Mouse (Mus musculus) hindlimb bud, embryonic 11.5 days (tissue): ENCODE measurements at regions not wholly inside any gene's neighbourhood (a gene's known extent, or its start where the extent isn't known, plus 50 kb on each side); places are given as distances from the start of the nearest gene placed in this dataset.
"Not testable (repeated sequence)": the region's sequence is repeated elsewhere in the genome, so short reads cannot be mapped to it uniquely, and the experiment has no call there.

ENCODE experiments used
- DNase-seq: peaks from one replicate; pipeline ENCODE4 v3.0.0-alpha.2; 2012; ENCODE audit warnings: low read depth, low spot score; ENCODE audit errors: extremely low spot score

DNA sequence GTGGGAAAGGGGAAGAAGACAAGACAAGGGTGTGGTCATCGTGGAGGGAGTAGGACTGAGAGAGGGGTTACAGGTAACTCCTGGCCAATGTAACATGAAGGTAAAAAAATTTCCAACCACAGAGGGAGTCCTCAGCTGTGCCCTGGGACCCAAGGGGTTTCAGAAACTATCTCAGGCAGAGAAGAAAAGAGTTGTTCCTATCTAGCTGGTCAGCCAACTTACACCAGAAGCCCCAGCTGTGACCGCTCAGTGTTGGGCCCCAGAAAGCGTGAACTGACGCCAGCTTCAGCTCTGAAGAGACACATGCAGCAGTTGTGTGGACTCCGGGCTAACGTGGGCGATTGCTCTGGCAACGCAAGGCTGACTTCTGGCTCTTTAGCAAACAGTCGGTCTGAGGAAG is 52.2 kb downstream of the Rhob start:
- no peak for DNase-seq

DNA sequence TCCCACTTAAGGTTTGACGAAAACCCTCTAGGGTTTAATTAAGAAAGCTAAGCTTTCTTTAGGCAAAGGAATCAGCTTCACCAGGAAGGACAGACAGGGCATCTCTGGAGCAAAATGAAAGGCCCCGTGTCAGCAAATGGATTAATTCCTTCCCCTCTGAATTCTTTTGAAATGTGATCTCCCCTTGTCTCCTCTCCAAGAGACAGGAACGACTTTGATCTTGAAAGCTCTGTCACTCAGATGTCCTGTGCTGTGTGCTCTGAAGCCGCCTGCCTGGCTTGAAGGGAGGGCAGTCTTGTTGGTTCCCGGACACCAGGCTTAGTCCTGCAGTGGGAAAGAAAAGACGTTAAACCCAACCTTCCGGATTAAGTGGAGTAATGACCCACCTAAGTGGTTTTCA is 52.8 kb downstream of the Rhob start:
- no peak for DNase-seq

DNA sequence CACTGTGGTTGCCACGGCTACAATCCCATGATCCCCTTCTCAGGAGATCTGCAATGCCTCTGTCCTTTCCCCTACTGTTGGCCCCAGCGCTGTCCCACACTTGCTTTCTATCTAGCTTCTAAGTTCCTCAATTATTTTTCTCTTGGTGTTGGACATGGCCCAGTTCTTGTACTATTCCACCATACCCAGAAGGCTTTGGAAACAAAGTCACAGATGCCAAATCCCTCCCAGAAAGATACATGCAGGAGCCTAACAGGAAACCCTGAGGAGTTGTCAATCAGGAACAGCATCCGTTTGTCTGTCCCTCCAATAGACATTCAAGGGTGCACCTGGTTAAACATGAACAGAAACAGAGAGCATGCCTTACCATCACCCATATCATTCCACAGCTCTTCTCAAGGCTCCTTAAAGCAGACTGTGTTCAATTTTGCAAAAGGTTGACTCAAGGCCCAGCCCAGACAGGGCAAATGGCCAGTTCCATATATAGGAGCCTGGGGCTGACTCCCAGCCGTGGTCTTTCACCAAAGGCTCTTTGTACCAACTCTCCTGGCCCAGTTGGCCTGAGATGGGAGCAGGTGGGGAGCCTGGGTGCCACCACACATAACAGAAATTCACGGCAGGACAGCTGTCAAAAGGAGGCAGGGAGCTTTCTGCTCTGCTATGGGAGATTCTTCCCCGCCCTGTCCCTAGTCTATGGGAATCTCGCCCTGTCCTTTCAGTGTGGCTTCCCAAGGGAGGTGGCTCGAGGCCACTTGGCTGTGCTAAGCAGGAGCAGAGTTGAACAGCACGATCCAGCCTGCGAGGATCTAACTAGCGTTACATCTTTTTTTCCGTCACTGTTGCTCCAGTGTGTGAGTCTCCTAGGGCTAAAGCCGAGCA is 54.6 kb downstream of the Rhob start:
- no peak for DNase-seq

DNA sequence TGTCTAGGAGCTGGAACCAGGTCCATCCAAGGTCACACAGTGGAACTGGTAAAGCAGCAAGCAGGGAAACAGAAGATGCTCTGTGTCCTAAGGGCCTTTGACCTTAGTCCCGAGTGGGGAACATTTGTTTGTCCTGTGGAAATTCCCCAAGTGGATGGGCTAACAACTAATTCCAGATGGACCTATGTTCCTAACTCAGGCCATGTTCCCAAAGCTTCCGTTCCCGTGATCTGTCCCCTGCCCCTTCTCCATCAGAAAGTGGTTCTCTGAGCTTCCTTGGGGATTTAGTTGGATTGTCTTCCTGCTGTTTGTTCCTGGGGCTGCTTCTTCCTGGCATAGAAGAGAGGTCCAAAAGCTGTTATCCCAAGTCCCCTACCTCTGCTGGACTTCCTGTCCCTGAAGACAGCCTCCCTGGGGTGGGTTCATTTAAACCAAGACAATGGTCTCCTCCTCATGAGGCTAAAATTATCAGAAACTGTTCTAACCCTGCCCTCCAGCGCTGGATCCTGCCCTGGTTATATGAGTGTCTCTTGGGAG is 55.8 kb downstream of the Rhob start:
- DNase-seq = no peak

DNA sequence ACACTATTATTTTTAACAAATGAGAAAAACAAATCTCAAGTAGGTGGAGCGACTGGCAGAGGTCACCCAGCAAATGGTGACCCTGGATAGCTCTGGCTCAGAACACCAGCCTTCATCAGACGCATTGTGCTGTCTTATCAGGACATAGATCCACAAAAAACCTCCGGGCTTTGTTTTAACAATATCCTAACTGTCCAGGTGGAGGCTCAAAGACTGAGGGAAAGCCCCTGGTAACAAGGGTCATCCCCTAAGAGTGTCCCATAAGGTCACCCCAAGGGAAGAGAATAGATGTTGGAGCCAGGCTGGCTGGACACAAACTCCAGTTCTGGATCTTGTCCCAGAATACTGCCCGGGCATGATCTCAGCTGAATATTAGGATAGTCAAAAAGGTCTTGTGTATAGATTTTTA is 56.6 kb downstream of the Rhob start:
- DNase-seq = no peak

DNA sequence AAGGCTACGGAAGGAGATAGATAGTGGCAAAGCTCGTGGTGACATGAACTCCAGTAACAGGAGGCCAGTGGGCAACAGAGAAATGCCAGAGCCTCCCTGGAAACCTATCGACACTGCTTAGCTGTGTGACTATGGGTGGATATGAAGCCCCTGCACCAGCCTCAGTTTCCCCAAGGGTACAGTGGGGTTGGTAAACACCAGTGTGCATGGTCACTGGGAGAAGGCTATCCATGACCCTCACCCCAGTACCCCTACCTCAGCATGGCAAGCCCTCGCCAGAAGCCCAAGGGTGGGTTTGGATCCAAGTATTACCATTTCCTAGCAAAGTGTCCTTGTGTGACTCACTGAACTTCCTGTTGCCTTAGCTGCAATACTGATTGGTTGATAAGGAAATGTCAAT is 58.5 kb downstream of the Rhob start:
- no peak for DNase-seq

DNA sequence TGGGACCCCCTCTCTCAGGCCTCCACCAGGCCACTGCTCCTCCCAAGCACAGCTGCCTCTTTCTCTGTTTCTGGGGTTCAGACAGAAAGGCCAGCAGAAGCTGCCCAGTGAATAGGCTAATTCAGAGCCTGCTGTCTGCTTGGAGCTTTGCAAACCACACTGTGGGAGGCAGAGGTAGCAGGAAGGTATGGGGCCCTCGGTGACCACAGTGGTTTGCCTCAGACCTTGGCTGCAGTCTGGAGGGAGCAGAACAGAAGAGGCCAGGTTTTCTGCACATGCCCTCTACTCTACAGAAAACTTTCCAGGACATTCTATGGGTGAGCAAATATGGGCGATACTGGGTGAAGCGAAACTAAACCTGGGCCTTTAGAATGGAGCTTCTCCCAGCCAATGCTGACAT is 59.4 kb downstream of the Rhob start:
- DNase-seq = no peak

DNA sequence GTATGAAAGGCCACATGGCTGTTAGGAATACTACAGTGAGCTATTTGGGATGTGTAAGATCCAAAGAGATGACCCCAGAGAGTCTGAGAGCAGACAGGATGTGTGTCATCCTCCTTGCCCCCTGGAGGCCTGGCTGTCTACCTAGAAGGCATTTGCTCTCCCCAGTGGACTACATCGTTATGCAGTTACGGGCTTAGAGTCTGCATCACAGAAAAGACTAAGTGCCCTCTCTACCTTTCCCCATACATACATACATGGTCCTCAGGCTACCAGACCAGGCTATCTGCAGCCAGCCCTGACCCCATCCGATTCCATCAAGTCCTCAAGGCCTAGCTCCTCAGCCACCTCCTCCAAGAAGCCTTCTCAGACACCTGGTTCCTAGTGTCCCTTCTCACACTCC is 59.9 kb downstream of the Rhob start:
- DNase-seq = no peak

DNA sequence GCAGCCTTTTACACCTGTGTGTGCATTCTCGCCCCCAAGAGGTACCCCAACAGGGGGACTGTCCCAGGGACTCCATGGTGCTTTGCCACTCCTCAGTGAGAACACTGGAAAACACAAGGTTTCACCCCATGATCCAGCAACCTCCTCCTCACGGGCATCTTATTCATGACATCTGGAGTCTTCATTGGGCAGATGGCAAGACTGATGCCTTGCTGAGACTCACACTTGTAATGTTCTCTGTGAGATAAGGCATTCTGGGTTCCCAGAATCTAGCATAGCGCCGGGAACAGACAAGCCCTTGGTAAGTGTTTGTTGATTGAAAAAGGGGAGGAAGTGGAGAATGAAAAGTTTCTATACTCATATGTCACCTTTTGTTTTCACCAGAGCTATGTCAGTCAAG is 60.3 kb downstream of the Rhob start:
- no peak for DNase-seq

DNA sequence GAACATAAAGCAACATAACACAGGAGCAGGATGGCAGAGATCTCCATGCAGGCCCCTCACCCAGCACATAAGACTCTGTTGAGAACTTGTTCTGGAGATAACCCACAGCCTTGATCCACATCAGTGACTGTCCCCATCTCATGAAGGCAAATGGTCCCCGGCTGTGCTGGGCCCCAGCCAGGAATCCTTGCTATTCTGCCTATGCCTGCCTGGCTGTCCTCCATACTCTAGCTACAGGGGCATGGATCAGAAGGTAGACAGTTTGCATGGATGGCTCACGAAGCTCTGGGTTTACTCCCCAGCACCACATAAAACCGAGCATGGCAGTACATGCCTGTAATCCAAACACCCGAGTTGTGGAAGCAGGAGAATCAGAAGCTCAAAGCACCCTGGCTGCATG is 61.2 kb downstream of the Rhob start:
- DNase-seq = no peak

DNA sequence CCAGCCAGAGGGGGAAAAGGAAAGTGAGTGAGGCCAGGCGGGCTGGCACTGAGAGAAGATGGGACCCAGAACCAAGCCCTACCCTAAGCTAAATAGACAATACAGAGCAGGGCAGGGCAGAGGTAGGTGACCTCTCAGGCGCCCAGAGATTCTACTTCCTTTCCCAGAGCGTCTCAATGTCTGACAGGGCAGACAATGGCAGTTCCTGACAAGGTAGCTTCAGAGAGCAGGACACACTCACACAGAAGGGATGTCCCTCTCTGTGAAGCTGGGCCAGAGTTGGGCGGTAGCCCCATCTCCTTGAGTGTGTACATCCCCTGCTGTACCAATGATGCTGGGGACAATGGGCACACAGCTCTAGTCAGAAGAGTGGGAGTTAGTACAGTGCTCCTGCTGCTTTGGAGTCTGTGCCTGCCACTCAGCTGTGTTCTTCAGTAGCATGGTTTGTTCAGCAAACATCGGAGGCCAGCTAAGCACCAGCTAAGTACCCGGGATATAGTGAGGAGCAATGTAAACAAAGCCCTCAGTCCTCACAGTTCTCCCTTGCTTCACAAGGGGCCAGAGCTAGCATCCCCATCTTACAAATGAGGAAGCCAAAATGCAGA is 62.7 kb downstream of the Rhob start:
- DNase-seq = no peak

DNA sequence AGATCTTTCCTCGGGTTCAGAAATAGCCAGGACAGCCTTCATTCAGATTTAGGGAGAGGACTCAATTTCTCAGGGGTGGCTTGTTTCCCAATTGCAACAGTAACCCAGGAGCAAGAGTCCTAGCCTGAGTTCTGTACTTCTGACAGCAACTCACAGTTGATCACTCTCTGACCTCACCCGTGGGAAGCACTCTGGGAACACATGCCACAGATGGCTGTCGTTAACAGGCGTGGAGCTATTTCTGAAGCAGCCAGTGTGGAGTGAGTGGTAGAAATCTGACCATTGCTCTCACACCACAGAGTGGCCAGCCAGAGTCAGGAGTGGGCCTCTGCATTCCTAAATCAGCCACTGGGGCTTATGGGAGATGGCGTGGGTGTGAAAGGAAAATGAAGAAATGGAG is 63.3 kb downstream of the Rhob start:
- DNase-seq = no peak

DNA sequence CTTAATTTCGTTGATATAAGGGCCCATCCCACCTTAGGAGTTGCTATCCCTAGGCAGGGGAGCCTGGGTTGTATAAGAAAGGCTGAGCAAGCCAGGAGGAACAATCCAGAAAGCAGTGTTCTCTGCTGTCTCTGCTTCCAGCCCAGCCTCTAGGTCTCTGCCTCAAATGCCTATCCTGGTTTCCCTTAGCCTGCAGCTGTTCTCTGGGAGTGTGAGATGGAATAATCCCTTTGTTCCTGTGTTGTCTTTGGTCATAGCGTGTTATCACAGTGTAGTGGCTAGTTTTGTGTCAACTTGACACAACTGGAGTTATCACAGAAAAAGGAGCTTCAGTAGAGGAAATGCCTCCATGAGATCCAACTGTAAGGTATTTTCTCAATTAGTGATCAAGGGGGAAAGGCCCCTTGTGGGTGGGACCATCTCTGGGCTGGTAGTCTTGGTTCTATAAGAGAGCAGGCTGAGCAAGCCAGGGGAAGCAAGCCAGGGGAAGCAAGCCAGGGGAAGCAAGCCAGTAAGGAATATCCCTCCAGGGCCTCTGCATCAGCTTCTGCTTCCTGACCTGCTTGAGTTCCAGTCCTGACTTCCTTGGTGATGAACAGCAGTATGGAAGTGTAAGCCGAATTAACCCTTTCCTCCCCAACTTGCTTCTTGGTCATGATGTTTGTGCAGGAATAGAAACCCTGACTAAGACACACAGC is 64.0 kb downstream of the Rhob start:
- not testable (repeated sequence) for DNase-seq

DNA sequence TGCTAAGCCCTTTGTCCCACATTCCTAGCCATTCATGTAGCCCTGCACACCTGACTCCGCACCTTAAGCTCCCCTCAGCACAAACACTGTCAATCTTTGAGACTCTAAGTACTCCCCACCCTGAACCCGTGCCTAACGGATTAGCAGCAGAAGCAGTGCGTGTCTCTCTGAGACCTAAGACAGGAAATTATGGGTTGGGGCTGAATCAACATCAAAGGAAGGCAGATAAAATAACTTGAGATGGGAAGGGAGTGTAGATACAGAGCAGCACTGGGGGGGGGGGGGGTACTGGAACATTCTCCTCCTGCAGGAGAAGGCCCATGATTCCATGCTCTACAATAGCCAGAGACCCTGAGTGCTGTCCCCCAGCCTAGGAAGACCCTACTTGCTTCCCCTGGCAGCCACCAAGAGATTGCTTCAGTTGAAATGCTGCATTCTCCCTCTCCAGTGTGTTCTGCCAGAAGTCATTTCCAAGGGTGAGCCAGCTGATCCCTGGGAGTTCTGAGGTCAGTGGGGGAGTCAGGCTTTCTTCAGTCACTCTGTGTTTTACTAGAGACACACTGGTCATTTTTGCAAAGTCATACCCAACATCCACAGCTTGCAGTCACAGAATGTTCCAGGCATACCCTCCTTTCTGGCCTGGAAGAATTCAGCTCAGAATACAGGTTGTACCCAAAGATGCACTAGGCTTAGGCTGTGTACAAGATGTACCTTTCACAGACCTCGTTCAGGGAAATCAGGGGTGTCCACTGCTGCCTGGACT is 71.4 kb downstream of the Rhob start:
- no peak for DNase-seq

DNA sequence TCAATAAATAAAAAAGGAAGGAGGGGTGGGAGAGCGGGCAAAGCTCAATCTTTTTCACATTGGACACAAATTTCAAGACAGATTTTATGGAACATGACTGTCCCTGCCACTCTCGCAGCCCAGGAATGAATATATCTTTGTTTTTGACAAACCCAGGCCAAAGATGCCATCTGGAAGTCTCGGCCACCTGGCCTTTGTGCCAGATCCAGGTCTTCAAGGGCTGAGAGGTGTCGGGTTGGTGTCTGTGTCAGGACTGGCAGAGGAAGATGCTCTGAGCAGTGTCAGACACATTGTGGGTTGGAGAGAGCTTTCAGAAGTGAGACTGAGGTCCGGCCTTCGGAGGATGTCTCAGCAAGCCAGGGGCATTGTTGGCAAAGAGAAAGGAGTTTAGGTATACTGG is 75.3 kb downstream of the Rhob start:
- no peak for DNase-seq

DNA sequence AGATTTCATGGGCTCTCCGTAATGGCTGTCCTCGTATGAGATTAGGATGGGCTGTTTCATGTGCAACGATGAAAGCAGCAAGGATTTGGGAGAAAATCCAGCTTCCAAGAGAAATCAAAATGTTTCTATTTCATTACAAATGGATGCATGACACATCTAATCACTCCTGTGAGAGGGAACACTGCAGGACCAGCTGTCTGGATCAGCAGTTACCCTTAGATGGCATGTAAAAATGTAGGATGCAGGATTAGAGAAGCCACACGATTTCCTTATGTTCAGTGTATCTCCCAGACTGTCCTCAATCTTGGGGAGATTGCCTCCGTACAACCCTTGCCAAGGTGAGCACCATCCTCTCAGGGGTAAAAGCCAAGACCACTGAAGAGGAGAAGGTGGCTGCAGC is 77.1 kb downstream of the Rhob start:
- DNase-seq = no peak

DNA sequence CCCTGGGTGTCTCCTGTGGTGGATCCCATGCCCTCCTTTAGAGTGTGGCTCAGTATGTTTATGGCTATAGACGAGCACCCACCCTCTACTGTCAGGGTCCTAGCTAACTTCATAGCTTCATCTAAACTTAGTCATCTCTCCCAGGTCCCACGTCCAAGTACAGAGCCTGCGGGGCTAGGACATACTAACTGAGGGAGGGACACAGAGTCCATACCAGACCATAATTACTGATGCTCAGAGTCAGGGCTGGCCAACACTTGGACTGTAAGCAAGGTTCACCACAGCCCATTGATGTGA is 78.6 kb downstream of the Rhob start:
- no peak for DNase-seq

DNA sequence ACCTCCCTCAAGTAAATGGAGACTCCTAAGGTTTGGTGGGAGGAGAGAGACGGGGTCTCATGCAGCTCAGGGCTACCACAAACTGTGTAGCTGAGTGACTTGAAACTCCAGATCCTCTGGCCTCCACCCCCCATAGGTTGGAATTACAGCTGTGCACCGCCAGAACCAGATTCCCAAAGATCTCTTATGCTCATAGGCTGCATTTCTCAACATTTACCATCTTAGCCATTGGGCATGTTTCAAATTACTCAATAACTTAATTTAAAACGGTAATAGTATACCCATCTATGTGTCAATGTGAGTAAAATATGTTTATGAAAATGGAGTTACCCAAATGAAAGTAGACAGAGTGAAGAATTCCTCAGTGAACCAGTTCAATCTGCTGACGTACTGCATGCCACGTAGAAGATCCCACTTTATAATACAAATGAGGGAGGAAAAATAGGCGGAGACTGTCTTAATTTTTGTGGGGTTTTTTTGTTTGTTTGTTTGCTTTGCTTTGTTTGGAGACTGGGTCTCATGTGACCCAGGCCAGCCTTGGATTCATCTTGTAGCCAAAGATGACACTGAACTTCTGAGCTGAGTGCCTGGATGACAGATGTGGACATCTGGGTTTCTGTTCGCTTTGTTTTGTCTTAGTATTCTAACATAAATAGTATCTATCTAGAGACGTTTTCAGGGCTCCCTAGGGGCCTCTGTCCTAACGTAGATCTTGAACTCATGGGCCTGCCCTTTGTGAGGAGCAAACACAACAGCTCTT is 79.1 kb downstream of the Rhob start:
- no peak for DNase-seq

DNA sequence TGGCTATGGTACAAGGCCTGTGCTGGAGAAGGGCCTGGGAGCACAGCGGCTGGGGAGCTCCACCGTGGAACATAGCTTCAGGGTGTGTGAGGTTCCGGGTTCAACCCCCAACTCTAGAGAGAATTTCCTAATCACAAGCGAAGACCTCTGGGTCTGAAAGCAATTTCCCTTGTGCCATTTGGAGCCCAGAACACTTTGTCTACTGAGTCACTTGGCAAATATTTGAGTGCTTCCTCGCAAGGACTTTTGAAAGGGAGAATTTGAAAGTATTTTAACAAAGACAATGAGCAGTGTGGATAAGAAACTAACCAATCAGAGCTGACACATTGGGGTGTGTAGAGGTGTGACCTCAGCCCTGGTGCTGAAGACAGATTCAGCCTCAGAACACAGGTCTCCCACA is 80.9 kb downstream of the Rhob start:
- DNase-seq = no peak

DNA sequence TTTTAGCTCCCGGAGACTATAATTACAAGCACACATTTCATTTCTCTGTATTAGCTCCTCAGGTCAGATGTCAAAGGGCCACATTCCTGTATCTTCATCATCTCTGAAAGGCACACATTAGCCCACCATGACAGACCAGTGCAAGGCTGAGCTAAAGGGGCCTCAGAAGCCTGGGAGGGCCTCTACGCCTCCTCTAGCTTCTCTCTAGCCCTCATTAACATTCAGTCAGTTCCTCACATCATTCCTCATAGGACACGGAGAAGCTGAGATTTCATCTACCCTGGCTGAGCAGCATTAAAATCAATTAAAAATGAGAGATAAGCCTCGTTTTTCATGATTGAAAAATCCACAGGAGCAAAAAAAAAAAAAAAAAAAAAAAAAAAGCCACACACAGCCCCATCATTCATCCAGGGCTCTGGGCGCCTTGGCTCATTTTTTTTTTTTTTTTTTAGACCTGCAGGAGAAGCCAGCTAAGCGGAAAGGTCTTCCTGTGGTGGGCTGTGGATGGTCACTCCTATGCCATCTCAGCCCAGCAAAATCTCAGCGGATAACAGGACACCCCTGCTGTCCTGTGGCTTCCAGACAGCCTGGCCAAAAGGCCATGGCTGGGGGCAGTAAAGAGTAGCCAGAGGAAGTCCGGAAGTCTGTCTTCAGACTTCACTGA is 82.5 kb downstream of the Rhob start:
- no peak for DNase-seq
